Mouse (Mus musculus): ENCODE data around the gene Meis1.

- TF ChIP-seq CTCF (IDR thresholded peaks at IDR 0.05; ENCODE audit: extremely low read depth, insufficient read depth, insufficient read length, insufficient replicate concordance): no peak
- TF ChIP-seq POLR2A (IDR thresholded peaks at IDR 0.05; ENCODE audit: low read depth, low read length): no peak
Measured at GRCm38 (mm10) chr11:19016481-19017220, 2.1 kb downstream of the Meis1 start.
